Mouse (Mus musculus) frontal cortex, adult 2 months (tissue): ENCODE data around the gene Usp30. TPM values are rescaled to one million over a fixed set of nuclear protein-coding genes. Genes with fewer than 3 reads are reported as not detected.

Source experiments
- DNase-seq, 2 experiments: peaks; one replicate each; pipeline ENCODE4 v3.0.0; 2022; ENCODE audit warnings: low spot score in 1 of 2; ENCODE audit errors: extremely low spot score in 1 of 2
- polyA plus RNA-seq: library from polyadenylated mRNA; depleted of rRNA; stranded (reverse); fragments of >200 nt; gene quantifications from 2 replicates; pipeline ENCODE4 v1.2.3, GENCODE M21; 2012

The Usp30 gene
- polyA plus RNA-seq, 1 experiment = 34.5 TPM

DNA sequence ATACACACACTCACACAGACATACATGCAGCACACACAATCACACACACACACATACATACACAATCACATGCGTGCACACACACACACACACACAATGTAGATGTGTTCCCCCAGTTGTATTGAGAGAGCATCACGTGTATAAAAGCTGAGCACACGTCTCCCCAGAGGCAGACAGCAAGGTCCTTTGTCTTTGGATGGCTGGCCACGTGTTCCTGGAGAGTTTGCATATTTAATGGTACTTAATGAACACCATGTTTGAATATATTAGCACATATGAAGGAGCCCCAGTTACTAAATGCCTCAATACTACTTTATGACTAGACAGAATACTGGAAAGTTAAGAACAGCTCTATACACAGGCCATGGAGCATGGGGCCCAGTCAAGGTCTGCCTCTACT, 1.3 kb upstream of the Usp30 start:
- DNase-seq = no peak

GRCm38 (mm10) chr5:114066601-114067000, 1.3 kb downstream of the Usp30 start:
- DNase-seq = no peak

DNA sequence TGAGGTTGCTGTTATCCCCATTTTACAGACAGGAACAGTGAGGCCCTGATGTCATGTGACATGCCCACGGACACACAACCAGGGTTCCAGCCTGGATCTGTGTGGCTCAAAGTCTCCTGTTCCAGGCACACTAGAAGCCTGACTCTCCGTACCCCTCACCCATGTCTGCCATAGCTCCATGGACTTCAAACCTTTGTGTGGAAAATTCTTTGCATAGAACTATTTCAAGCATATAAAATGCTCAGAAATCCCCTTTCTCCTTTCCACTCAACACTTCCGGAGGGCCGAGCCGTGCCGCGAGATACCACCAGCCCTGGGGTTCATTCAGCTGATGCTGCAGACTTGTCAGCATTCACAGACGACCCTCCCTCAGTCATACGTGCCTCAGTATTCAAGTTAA, 2.3 kb downstream of the Usp30 start:
- DNase-seq = no peak

- no peak for DNase-seq
Observed at GRCm38 (mm10) chr5:114067982-114068381, 2.7 kb downstream of the Usp30 start.

DNA sequence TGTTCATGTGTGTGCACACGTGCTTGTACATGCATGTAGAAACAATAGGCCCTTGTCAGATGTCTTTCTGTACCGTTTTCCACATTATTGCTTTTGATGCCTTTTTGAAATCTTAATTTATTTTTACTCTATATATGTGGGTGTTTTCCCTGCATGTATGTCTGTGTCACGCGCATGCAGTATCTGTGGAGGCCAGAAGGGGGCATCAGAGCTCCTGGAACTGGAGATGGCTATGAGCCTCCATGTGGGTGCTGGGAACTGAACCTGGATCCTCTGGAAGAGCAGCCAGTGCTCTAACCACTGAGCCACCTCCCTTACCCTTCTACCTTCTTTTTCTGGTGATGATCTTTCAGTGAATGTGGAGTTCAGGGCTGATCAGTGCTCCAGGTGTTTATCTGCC, 5.6 kb downstream of the Usp30 start:
- no peak for DNase-seq

DNA sequence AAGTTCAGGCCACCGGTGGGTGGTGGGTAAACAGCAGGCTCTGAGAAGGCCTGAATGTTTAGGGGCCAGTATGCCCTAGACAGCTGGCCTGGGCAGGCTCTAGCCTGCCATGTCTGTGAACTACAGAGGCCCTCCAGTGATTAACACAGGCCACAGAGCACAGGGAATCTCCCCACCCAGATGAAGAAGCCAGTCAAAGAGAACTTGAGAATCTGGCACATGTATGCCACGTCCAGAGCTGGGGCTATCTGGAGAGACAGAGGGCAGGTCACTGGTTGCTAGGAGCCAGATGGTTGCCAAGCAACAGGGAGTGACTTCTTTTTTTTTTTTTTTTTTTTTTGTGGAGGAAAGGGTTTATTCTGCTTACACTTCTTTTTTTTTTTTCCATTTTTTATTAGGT, 7.0 kb downstream of the Usp30 start:
- DNase-seq = no peak

DNA sequence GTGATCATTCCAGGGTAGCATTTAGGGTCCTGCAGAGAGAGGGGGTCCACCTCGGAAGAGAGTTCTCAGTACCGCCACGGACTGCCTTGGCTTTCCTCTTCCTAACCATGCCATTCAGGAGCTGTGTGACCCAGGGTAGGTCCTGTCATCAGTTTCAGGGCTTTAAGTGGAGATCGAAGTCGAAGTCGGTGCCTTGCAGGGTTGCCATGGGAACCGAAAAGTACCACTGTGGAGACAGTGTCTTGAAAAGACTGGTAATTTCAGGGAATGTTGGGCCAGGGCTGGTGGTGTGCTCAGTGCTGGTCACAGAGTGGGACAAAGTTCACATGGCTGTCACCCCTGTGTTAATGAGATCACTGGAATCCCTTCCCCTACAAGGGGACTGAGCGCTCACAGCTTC, 11.7 kb downstream of the Usp30 start:
- DNase-seq = no peak

DNA sequence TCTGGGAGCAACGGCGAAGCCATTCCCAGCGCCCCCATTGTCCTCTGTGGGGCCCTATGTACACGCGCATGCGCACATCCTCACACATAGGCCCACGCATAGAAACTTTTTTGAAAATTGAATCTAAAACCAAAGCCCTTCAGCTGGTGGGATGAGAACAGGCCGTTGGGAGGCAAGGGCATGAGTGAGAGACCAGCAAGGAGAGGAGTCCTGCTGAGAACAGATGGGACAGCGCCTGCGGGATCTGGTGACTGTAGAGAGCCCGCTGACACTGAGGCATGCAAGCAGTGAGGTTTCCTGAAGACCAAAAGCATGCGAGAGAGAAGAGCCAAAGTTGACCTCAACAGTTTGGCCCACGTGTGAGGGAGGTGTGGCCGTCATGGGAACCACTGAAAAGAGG, 20.2 kb downstream of the Usp30 start:
- DNase-seq = no peak

GRCm38 (mm10) chr5:114087875-114088480, 22.7 kb downstream of the Usp30 start:
- peak; percentile 51 to 62 for DNase-seq

- no peak for DNase-seq
Observed at GRCm38 (mm10) chr5:114090421-114091013, 25.3 kb downstream of the Usp30 start.

DNA sequence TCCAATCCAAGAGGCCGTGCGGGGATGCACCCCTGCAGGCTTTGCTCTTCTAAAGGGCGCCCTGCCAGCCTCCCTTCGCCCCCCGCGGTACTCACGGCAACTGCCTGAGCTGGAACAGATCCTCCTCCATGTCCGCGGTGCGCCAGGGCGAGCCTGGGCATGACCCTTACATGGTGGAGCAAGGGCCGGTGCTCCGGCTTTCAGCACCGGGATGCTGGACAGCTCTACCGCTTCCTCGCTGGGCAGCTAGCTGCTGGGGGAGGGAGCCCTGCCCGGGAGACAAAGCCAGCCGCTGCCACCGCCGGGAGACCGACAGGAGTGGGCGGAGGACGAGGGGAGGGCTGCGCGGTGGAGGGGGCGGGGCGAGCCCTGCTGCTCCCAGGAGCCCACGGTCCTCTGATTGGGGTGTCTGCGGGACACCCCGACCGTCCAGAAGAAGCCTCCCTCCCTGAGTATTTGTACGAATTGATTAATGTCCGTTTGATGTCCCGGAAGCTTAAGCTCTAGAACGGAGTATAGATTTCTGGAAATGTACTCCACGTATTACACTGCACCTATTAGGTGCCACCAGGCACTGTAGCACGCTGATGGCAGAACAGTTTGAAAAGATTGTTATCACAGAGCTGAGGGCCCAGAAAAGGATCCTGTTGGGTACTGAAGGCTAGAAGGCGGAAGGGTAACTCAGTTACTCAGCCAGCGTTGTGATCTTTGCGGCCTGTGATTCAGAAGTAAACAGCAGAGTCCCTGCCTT, 26.0 kb downstream of the Usp30 start, which contains the start of gene Svop:
Svop (minus strand) TSS at position 514 of the 751 bp plus-strand sequence.
- peak; percentile 38 to 83 for DNase-seq

DNA sequence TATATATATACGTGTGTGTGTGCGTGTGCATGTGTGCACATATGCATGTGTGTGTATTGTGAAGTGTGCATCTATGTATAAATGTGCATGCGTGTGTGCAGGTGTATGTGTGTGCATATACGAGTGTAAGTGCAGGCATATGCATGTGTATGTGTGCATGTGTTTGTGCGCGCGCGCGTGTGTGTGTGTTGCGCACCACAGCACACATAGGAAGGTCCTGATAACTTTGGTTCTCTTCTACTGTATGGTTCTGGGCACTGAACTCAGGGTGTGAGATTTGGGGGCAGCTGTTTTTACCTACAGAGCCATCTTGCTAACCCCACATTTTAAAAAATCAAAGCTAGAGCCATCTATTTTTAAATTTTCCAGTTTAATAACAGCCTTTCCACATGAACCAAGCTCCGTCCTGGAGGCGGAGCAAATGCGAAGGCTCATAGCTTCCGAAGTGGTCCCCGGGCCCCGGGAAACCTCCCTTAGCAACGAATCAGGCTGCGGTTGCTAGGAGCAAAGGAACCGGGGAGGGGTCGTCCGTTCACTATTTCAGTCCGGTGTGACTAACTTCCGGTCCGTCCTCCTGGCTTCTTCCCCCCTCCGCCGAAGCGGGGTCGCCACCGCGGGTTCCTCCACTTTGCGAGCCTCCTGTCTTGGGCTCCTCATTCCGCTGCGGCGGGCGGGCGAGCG, 34.6 kb downstream of the Usp30 start:
- DNase-seq = peak; percentile 87 to 97

DNA sequence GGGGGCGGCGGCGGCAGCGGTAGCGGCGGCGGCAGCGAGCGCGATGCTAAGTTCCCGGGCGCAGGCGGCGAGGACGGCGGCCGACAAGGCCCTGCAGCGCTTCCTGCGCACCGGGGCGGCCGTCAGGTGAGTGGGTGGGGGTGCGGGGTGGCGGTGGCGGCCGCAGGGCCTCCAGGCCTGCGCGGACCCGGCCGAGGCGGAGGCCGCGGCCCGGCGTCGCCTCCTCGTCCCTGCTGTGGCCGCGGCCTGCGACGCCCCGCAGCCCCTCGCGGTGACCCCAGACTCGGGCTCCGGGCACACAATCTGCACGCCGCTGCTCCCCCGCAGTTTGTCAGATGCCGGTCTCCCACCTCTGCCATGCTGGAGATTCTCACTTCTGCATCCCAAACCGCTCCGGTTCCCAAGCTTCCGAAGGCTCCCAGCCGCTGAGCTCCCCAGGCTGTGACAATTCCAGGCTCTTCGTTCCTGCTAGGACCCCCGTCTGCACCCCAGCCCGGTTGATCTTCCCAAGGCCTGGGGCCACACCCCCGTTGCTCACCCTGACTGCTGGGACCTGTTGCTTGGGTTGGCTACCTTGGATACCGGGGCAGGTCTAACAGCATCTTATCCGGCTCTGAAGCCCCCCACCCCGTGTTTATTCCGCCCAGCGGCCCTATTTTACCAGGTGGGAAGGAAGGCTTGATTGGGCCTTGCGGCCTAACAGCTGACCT, 35.3 kb downstream of the Usp30 start:
- no peak for DNase-seq

- no peak for DNase-seq
Observed at GRCm38 (mm10) chr5:114101873-114102272, 36.6 kb downstream of the Usp30 start.

DNA sequence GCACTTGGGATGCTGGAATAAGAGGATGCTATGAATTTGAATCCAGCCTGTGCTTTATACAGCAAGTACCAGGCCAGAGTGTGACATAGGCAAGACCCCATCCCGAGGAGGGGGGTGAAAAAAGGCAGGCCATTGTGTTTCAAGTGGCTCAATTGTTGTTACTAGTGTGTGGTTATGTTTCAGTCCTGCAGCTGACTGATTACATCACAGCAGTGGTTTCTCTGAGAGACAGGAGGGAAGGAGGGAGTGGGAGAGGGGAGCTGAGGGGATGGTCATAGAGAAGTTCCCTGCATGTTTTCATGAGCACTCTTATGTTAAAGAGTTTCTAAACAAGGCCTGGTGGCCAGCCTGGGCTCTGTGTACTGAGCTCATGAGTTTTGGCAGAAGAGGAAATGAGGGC, 37.5 kb downstream of the Usp30 start:
- DNase-seq = no peak

DNA sequence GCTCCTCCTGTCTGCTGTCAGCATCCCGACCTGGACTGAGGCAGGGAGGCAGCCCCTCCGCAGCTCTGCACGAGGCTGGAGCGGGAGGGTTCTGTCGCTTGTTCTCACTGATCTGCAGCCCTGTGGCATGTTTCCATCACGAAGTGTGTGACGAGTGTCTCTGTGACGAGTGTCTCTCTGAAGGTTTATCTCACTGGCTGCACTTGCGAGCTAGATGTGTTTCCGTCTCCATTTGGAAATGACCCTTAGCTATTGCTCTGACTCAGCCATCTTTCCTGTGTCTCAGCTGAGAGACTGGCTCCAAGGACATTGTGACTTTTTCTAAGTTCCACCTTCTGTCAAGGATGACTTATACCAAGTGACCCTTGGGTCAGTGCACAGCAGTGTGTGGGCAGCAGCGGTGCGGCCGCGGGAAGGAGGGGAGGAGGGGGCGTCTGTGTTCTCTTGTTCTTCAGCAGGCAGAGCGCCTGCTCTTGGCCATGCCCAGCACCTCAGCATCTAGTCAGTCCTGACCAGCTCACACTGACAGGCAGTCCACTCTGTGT, 41.2 kb downstream of the Usp30 start:
- no peak for DNase-seq

DNA sequence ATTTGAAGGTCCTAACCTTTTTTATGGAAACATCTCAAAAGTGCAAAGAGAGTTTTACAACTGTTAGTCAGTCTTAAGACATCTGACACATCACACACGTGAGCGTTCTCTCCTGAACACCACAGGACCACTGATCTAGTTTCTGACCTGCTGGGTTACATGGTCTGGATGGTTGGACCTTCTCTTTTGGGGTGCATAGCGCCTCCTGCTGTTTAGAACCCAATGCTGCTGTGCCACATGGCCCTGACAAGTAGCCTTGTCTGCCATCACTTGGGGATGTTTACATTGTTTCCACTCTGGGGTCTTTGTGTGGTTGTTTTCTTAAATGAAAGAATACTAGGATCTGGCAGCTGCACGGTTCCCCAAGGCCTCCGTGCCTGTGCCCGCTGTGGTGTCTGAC, 48.1 kb downstream of the Usp30 start:
- DNase-seq = no peak

DNA sequence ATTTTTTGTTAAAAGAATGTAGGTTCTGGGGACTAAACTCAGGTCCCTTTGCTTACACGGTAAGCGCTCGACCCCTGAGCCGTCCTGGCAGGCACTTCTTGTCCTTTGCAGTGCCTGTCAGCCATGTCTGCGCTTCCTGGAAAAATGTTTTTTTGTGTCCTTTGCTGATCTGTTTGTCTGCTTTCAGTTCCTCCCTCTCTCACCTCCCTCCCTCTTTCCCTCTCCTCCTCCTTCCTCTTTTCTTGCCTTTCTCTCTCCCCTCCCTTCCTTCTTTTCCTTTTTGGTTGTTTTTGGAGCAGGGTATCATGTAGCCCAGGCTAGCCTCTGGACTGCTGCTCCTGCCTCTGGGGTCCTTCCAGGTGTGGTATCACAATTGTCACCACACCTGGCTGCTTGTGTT, 49.8 kb downstream of the Usp30 start:
- DNase-seq = no peak

DNA sequence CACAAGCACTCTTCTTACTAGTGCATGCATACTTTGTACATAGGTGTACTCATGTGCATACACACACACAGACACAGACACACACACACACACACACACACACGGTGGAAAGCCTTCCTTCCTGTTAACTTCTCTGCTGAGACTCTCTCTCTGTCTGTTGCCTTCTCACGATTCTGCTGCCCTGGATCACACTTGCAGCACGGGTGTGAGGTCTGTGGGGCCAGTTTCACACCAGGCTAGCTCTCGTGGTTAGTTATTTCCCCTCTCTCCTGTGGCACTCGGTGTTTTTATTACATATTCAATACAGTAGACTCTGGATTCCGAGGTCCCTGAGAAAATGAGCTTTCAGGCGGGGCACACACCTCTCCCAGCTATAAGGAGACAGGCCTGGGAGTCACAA, 51.3 kb downstream of the Usp30 start:
- DNase-seq = no peak

GRCm38 (mm10) chr5:114119806-114120205, 54.5 kb downstream of the Usp30 start:
- DNase-seq = peak in 1 of 2 experiments; percentile 41
